Mouse (Mus musculus) midbrain, postnatal 0 days (tissue): ENCODE data around the gene Lamtor5. TPM values are rescaled to one million over a fixed set of nuclear protein-coding genes. Genes with fewer than 3 reads are reported as not detected.
"Not testable (repeated sequence)": the region's sequence is repeated elsewhere in the genome, so short reads cannot be mapped to it uniquely, and the experiment has no call there.

Experiments used
- ATAC-seq: fragments of 200-750 bp; cut with Nextera tagmentation; 2 replicates; pipeline ENCODE4 v1.8.0; 2017; ENCODE audit warnings: moderate number of reproducible peaks, mild to moderate bottlenecking, moderate TSS enrichment, moderate library complexity; ENCODE audit not compliant: low FRiP score
- DNase-seq: peaks from one replicate; pipeline ENCODE4 v3.0.0-alpha.2; 2015; ENCODE audit warnings: low spot score
- H3K27ac ChIP-seq: fragments of 300-500 bp; sonication (generic); 2 replicates; pipeline ENCODE4 v1.5.1; 2014; ENCODE audit warnings: low read depth, mild to moderate bottlenecking, low read length, mixed read lengths
- H3K27me3 ChIP-seq: fragments of 300-500 bp; sonication (generic); 2 replicates; pipeline ENCODE4 v1.6.1; 2014; ENCODE audit warnings: low read length, control low read depth, mixed read lengths; ENCODE audit not compliant: insufficient read depth
- H3K36me3 ChIP-seq: fragments of 300-500 bp; sonication (generic); 2 replicates; pipeline ENCODE4 v1.6.1; 2014; ENCODE audit warnings: low read length, control low read depth, mixed read lengths; ENCODE audit not compliant: insufficient read depth
- H3K4me1 ChIP-seq: fragments of 300-500 bp; sonication (generic); 2 replicates; pipeline ENCODE4 v1.6.1; 2014; ENCODE audit warnings: mild to moderate bottlenecking, control low read depth, antibody characterized with exemption, low read length, mixed read lengths; ENCODE audit not compliant: insufficient read depth
- H3K4me2 ChIP-seq: fragments of 300-500 bp; sonication (generic); 2 replicates; pipeline ENCODE4 v1.6.1; 2014; ENCODE audit warnings: low read depth, mild to moderate bottlenecking, low read length, mixed read lengths; ENCODE audit not compliant: poor library complexity, severe bottlenecking
- H3K4me3 ChIP-seq: fragments of 300-500 bp; sonication (generic); 2 replicates; pipeline ENCODE4 v1.5.1; 2014; ENCODE audit warnings: low read depth, mild to moderate bottlenecking, low read length, moderate library complexity
- H3K9ac ChIP-seq: fragments of 300-500 bp; sonication (generic); replicated peaks from 2 replicates; pipeline ENCODE4 v1.6.1; 2014; ENCODE audit warnings: mild to moderate bottlenecking, low read length, moderate library complexity, mixed read lengths; ENCODE audit not compliant: poor library complexity, severe bottlenecking
- H3K9me3 ChIP-seq: fragments of 300-500 bp; sonication (generic); 2 replicates; pipeline ENCODE4 v1.6.1; 2016; ENCODE audit warnings: low read length, control low read depth
- CTCF ChIP-seq: IDR thresholded peaks from 2 replicates; pipeline ENCODE4 v1.5.1; 2016; ENCODE audit warnings: antibody characterized with exemption, mild to moderate bottlenecking
- WGBS: fragments of 180-500 bp; shearing (Covaris S2); extraction: QIAGEN DNeasy Blood & Tissue Kit; methylation state at CpG from one replicate; pipeline ENCODE4 v1.1.7; 2014; 5-methylcytosine and 5-hydroxymethylcytosine counted together
- polyA plus RNA-seq: library from polyadenylated mRNA; unstranded; fragments of >200 nt; fragmentation: Nextera tagmentation; extraction: Ambion mirVana; gene quantifications from 2 replicates; pipeline ENCODE4 v1.2.1, GENCODE M21; 2015
- total RNA-seq: library from RNA; depleted of rRNA; stranded (reverse); fragments of >200 nt; gene quantifications from 2 replicates; pipeline ENCODE4 v1.2.3, GENCODE M21; 2014

The Lamtor5 gene
- total and polyA plus RNA-seq, 2 experiments from 2014 or later = 69.9 to 153 TPM

DNA sequence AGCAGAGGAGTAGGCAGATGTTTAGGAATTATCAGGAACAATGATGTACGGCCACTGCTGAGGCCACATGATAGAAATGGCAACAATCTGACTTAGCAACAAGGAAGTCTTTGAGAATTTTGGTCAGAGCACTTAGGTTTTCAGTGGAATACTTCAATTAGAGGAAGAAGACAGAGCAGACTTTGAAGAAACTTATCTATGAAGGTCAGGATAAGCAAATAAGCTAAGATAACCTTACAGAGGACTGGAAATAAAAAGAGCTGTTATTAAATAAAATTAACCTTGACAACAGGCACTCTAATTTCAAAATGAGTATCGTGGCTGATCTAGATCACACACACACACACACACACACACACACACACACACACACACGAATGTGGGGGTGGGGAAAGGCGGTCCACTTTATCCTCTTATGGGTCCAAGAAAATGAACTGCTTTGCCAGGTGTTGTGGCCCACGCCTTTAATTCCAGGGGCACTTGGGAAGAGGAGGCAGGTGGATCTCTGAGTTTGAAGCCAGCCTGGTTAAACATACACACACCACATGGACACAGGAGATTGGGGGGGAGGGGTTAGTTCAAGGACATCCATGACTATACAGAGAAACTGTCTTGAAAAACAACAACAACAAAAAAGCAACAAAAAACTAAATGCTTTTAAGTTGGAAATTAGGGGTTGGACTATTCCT, 17.2 kb downstream of the Lamtor5 start:
- peaks cover 4% of the 10 kb centered on the region; the same call in 1 of the 2 replicates for H3K36me3 ChIP-seq
- no peaks in the 10 kb centered on the region for H3K4me1 ChIP-seq
- no peak for TF ChIP-seq CTCF
- no peaks in the 10 kb centered on the region for H3K9me3 ChIP-seq
- no peak overlapping the region for H3K9ac ChIP-seq
- H3K27ac ChIP-seq = no peak overlapping the region
- H3K4me2 ChIP-seq = no peak overlapping the region
- DNase-seq = no peak
- H3K27me3 ChIP-seq = no peaks in the 10 kb centered on the region
- ATAC-seq = no peak
- no peak overlapping the region for H3K4me3 ChIP-seq
- WGBS = 89% methylated on average over 5 of the region's 5 CpGs

DNA sequence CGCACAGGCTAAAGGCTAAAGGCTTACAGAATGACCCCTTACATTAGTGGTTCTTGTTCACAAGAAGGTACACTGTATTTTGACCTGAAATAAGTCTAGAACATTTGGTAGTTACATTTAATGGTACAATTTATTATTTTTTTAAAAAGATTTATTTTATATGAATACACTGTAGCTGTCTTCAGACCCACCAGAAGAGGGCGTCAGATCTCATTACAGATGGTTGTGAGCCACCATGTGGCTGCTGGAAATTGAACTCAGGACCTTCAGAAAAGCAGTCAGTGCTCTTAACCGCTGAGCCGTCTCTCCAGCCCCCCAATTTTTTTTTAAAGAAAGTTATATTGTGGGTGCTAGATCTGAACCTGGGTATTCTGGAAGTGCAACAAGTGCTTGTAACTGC, 18.3 kb downstream of the Lamtor5 start:
- not testable (repeated sequence) for H3K4me3 ChIP-seq, H3K9me3 ChIP-seq, H3K4me2 ChIP-seq, H3K4me1 ChIP-seq, ATAC-seq, H3K27ac ChIP-seq, DNase-seq, H3K36me3 ChIP-seq, H3K9ac ChIP-seq, H3K27me3 ChIP-seq
- WGBS = 65% methylated on average over 4 of the region's 4 CpGs

DNA sequence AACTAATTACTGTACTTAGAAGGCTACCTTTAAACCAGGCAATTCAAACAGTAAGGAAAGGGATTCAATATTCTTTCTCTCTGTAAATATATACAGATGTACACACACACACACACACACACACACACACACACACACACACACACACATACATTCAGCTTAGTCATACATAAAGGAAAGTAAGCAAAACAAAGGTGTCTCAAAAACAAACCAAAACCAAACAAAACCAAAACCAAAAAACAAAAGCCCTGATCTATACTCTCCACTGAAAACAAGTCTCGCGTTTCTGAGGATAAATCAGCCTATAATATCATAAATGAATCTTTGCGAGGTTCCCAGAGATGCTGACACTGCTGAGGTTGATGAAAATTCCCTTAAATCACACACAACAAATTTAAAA, 38.7 kb downstream of the Lamtor5 start:
- ATAC-seq (no peak), DNase-seq (no peak)
- H3K27ac ChIP-seq = no peak overlapping the region
- H3K4me2 ChIP-seq = no peak overlapping the region
- no peak for TF ChIP-seq CTCF
- no peaks in the 10 kb centered on the region for H3K4me1 ChIP-seq
- WGBS = 95% methylated on average over 3 of the region's 3 CpGs
- no peaks in the 10 kb centered on the region for H3K9me3 ChIP-seq
- no peak overlapping the region for H3K4me3 ChIP-seq
- no peak overlapping the region for H3K9ac ChIP-seq
- no peaks in the 10 kb centered on the region for H3K27me3 ChIP-seq
- no peaks in the 10 kb centered on the region for H3K36me3 ChIP-seq

DNA sequence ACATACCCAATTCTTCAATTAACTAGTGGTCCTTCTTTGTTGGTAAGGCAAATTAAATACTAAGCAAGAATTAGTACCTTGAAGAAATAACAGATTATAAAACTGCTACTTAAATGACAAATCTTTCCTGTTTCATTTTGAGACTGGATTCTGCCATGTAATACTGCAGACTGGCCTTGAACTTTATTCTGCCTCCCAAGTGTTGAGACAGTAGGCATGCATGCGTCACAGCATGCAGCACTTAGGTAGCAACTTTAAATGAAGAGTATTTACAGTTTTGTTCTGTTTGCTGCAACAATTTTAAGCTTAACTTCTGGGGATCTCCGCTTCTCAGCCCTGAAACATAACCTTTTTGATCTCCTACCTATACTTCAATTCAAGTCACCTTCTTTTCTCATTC, 42.5 kb downstream of the Lamtor5 start:
- Histone ChIP-seq H3K4me3 (no peak overlapping the region), H3K27ac (no peak overlapping the region), H3K4me2 (no peak overlapping the region), H3K9ac (no peak overlapping the region), H3K4me1 (no peaks in the 10 kb centered on the region), H3K9me3 (no peaks in the 10 kb centered on the region), H3K36me3 (peaks cover 6% of the 10 kb centered on the region; the same call in 1 of the 2 replicates), H3K27me3 (no peaks in the 10 kb centered on the region)
- DNase-seq (no peak), ATAC-seq (no peak)
- no peak for TF ChIP-seq CTCF
- WGBS = 95% methylated on average over 2 of the region's 2 CpGs

DNA sequence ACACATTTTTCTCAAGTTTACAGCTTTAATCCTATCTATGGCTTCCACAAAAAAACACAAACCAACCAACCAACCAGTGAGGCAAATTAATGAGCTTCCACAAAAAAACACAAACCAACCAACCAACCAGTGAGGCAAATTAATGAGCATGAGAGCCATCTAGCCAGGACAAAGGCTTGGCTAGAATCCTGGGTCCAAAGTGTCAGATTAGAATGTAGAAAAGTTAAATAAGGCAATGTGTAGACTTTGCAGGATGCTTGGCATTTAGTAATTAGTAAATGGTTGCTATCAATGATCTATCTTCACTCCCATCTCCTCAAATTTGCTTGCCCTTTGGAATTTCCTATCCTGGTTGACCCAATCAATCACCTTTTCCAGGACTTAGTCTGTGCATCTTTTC, 43.1 kb downstream of the Lamtor5 start:
- no peak for TF ChIP-seq CTCF
- no peak for ATAC-seq
- Histone ChIP-seq H3K4me2 (no peak overlapping the region), H3K27me3 (no peaks in the 10 kb centered on the region), H3K4me1 (no peaks in the 10 kb centered on the region), H3K27ac (no peak overlapping the region), H3K4me3 (no peak overlapping the region), H3K9me3 (no peaks in the 10 kb centered on the region), H3K36me3 (peaks cover 6% of the 10 kb centered on the region; the same call in 1 of the 2 replicates), H3K9ac (no peak overlapping the region)
- no peak for DNase-seq

DNA sequence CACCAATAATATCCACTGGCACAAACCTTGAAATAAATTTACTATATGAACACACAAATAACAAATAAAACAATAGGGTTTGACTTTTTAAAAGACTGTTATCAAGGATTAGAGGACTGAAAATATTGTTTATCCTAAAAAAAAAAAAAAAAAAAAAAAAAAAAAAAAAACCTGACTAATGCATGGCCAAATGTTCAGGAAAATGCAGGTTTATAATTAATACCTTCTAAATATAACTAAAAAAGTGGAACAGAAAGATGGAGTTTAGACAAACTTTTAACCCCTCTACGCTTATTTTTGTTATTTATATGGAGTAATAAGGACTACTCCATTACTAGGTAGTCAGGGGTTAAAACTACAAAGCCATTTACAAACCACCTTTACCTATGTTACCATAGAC, 47.8 kb downstream of the Lamtor5 start:
- peaks cover 16% of the 10 kb centered on the region for H3K36me3 ChIP-seq
- TF ChIP-seq CTCF = no peak
- no peak for DNase-seq
- no peak overlapping the region for H3K27ac ChIP-seq
- 100% methylated on average over 1 of the region's 1 CpGs for WGBS
- no peak overlapping the region for H3K4me3 ChIP-seq
- H3K9ac ChIP-seq = no peak overlapping the region
- peaks cover 5% of the 10 kb centered on the region; the same call in 1 of the 2 replicates for H3K4me1 ChIP-seq
- no peak overlapping the region for H3K4me2 ChIP-seq
- H3K9me3 ChIP-seq = no peaks in the 10 kb centered on the region
- no peak for ATAC-seq
- no peaks in the 10 kb centered on the region for H3K27me3 ChIP-seq
